Mouse (Mus musculus) myocyte (in vitro differentiated cells): ENCODE data around the gene Lrguk. TPM values are rescaled to one million over a fixed set of nuclear protein-coding genes. Genes with fewer than 3 reads are reported as not detected.

Source experiments
- H3K27me3 ChIP-seq: one replicate; pipeline ENCODE4 v1.6.1; 2011; ENCODE audit not compliant: control insufficient read depth, insufficient read depth, insufficient read length
- H3K36me3 ChIP-seq: one replicate; pipeline ENCODE4 v1.6.1; 2011; ENCODE audit not compliant: control insufficient read depth, insufficient read depth
- H3K4me2 ChIP-seq: one replicate; pipeline ENCODE4 v1.6.1; 2011; ENCODE audit warnings: low read depth, control low read depth
- H3K4me3 ChIP-seq: one replicate; pipeline ENCODE4 v1.5.1; 2011; ENCODE audit warnings: mild to moderate bottlenecking, control low read depth, moderate library complexity
- H3K79me2 ChIP-seq: one replicate; pipeline ENCODE4 v1.6.1; 2011; ENCODE audit not compliant: control insufficient read depth, insufficient read depth
- H3ac ChIP-seq: one replicate; pipeline ENCODE4 v1.6.1; 2011; ENCODE audit not compliant: control insufficient read depth, insufficient read length
- CEBPB ChIP-seq: IDR thresholded peaks from 2 replicates; pipeline ENCODE4 v1.6.1; 2011; ENCODE audit warnings: mild to moderate bottlenecking, moderate library complexity; ENCODE audit not compliant: poor library complexity, insufficient read depth, severe bottlenecking
- E2F4 ChIP-seq: IDR thresholded peaks from one replicate; pipeline ENCODE4 v1.6.1; 2011; ENCODE audit warnings: mild to moderate bottlenecking, control low read depth, moderate library complexity; ENCODE audit not compliant: insufficient read depth
- MAX ChIP-seq: IDR thresholded peaks from one replicate; pipeline ENCODE4 v1.6.1; 2011; ENCODE audit warnings: low read depth, mild to moderate bottlenecking, control low read depth
- MYOD1 ChIP-seq, 3 experiments: IDR thresholded peaks; one replicate each; pipeline ENCODE4 v1.6.1; 2011; ENCODE audit warnings: control low read depth in 2 of 3, low read depth in 2 of 3, mild to moderate bottlenecking in 2 of 3, moderate library complexity in 1 of 3; ENCODE audit not compliant: insufficient read length in 2 of 3, control insufficient read depth in 1 of 3
- MYOG ChIP-seq, 3 experiments: IDR thresholded peaks; one replicate each; pipeline ENCODE4 v1.6.1; 2011; ENCODE audit warnings: control low read depth in 2 of 3, low read depth in 2 of 3, mild to moderate bottlenecking in 2 of 3; ENCODE audit not compliant: insufficient read length in 2 of 3, control insufficient read depth in 1 of 3, insufficient read depth in 1 of 3
- POLR2A ChIP-seq: IDR thresholded peaks from one replicate; pipeline ENCODE4 v1.6.1; 2011; ENCODE audit warnings: low read depth, mild to moderate bottlenecking, control low read depth, moderate library complexity; ENCODE audit not compliant: insufficient read length
- POLR2AphosphoS2 ChIP-seq: IDR thresholded peaks from one replicate; pipeline ENCODE4 v1.6.1; 2011; ENCODE audit warnings: low read depth, control low read depth; ENCODE audit not compliant: insufficient read length
- REST ChIP-seq: IDR thresholded peaks from one replicate; pipeline ENCODE4 v1.6.1; 2011; ENCODE audit warnings: mild to moderate bottlenecking, control low read depth, moderate library complexity; ENCODE audit not compliant: insufficient read depth, insufficient read length
- SRF ChIP-seq: IDR thresholded peaks from one replicate; pipeline ENCODE4 v1.6.1; 2011; ENCODE audit warnings: low read depth; ENCODE audit not compliant: control insufficient read depth, insufficient read length
- TCF12 ChIP-seq: IDR thresholded peaks from one replicate; pipeline ENCODE4 v1.6.1; 2011; ENCODE audit warnings: mild to moderate bottlenecking, control low read depth; ENCODE audit not compliant: poor library complexity, insufficient read depth, severe bottlenecking
- TCF3 ChIP-seq: IDR thresholded peaks from one replicate; pipeline ENCODE4 v1.6.1; 2011; ENCODE audit warnings: low read depth, control low read depth; ENCODE audit not compliant: insufficient read length
- USF1 ChIP-seq: IDR thresholded peaks from one replicate; pipeline ENCODE4 v1.6.1; 2011; ENCODE audit warnings: low read depth, mild to moderate bottlenecking, control low read depth, moderate library complexity
- polyA plus RNA-seq: library from polyadenylated mRNA; unstranded; fragments of >200 nt; fragmentation: generic; extraction: Trizol; gene quantifications from one replicate; pipeline ENCODE4 v1.2.1, GENCODE M21; 2012; ENCODE audit warnings: missing spikeins

Lrguk gene
- polyA plus RNA-seq, 1 experiment: 0.11 TPM

GRCm38 (mm10) chr6:34041589-34042280 is 12.5 kb downstream of the Lrguk start:
- H3K27me3 ChIP-seq: no peaks in the 10 kb centered on the region
- H3K36me3 ChIP-seq: no peaks in the 10 kb centered on the region
- no peak overlapping the region for H3K4me3 ChIP-seq
- TF ChIP-seq USF1 (no peak), MAX (no peak), TCF12 (no peak), MYOD1 (IDR thresholded peaks at IDR 0.05; ENCODE audit: control insufficient read depth in 1 of 3, insufficient read length in 2 of 3, low read depth in 2 of 3) (no peak), REST (no peak), TCF3 (no peak), CEBPB (no peak), POLR2A (no peak), E2F4 (no peak), POLR2AphosphoS2 (no peak), SRF (no peak), MYOG (IDR thresholded peaks at IDR 0.05; ENCODE audit: control insufficient read depth in 1 of 3, insufficient read depth in 1 of 3, insufficient read length in 2 of 3, low read depth in 2 of 3) (no peak)
- no peak overlapping the region for H3K4me2 ChIP-seq
- no peak overlapping the region for H3ac ChIP-seq
- H3K79me2 ChIP-seq: no peaks in the 10 kb centered on the region

GRCm38 (mm10) chr6:34044228-34044811 is 15.1 kb downstream of the Lrguk start:
- H3ac ChIP-seq: no peak overlapping the region
- no peaks in the 10 kb centered on the region for H3K79me2 ChIP-seq
- H3K4me3 ChIP-seq: no peak overlapping the region
- H3K36me3 ChIP-seq: no peaks in the 10 kb centered on the region
- H3K4me2 ChIP-seq: no peak overlapping the region
- H3K27me3 ChIP-seq: no peaks in the 10 kb centered on the region
- TF ChIP-seq POLR2AphosphoS2 (no peak), POLR2A (no peak), REST (no peak), MYOG (IDR thresholded peaks at IDR 0.05; ENCODE audit: control insufficient read depth in 1 of 3, insufficient read depth in 1 of 3, insufficient read length in 2 of 3, low read depth in 2 of 3) (no peak), SRF (no peak), MAX (no peak), TCF3 (no peak), E2F4 (no peak), USF1 (no peak), MYOD1 (IDR thresholded peaks at IDR 0.05; ENCODE audit: control insufficient read depth in 1 of 3, insufficient read length in 2 of 3, low read depth in 2 of 3) (no peak), TCF12 (no peak), CEBPB (no peak)

GRCm38 (mm10) chr6:34044846-34045540 is 15.7 kb downstream of the Lrguk start:
- H3K27me3 ChIP-seq: no peaks in the 10 kb centered on the region
- no peaks in the 10 kb centered on the region for H3K36me3 ChIP-seq
- H3K4me3 ChIP-seq: no peak overlapping the region
- no peaks in the 10 kb centered on the region for H3K79me2 ChIP-seq
- no peak overlapping the region for H3ac ChIP-seq
- H3K4me2 ChIP-seq: no peak overlapping the region
- no peak for TF ChIP-seq TCF12
- no peak for TF ChIP-seq MYOD1 (IDR thresholded peaks at IDR 0.05; ENCODE audit: control insufficient read depth in 1 of 3, insufficient read length in 2 of 3, low read depth in 2 of 3)
- no peak for TF ChIP-seq CEBPB
- TF ChIP-seq POLR2A: no peak
- no peak for TF ChIP-seq MYOG (IDR thresholded peaks at IDR 0.05; ENCODE audit: control insufficient read depth in 1 of 3, insufficient read depth in 1 of 3, insufficient read length in 2 of 3, low read depth in 2 of 3)
- no peak for TF ChIP-seq SRF
- no peak for TF ChIP-seq USF1
- TF ChIP-seq REST: no peak
- TF ChIP-seq MAX: no peak
- no peak for TF ChIP-seq E2F4
- TF ChIP-seq TCF3: no peak
- no peak for TF ChIP-seq POLR2AphosphoS2

GRCm38 (mm10) chr6:34046551-34047186 is 17.4 kb downstream of the Lrguk start:
- Histone ChIP-seq H3K79me2 (no peaks in the 10 kb centered on the region), H3K27me3 (no peaks in the 10 kb centered on the region), H3K4me3 (no peak overlapping the region), H3K36me3 (no peaks in the 10 kb centered on the region), H3ac (no peak overlapping the region), H3K4me2 (no peak overlapping the region)
- no peak for TF ChIP-seq MYOD1 (IDR thresholded peaks at IDR 0.05; ENCODE audit: control insufficient read depth in 1 of 3, insufficient read length in 2 of 3, low read depth in 2 of 3)
- TF ChIP-seq E2F4: no peak
- TF ChIP-seq REST: no peak
- no peak for TF ChIP-seq POLR2AphosphoS2
- TF ChIP-seq TCF3: no peak
- TF ChIP-seq SRF: no peak
- TF ChIP-seq MAX: no peak
- no peak for TF ChIP-seq TCF12
- no peak for TF ChIP-seq POLR2A
- no peak for TF ChIP-seq CEBPB
- no peak for TF ChIP-seq MYOG (IDR thresholded peaks at IDR 0.05; ENCODE audit: control insufficient read depth in 1 of 3, insufficient read depth in 1 of 3, insufficient read length in 2 of 3, low read depth in 2 of 3)
- TF ChIP-seq USF1: no peak
